Mouse (Mus musculus) monocyte, adult 5-6 weeks (primary cell): ENCODE results near the gene Tmem107. TPM values are rescaled to one million over a fixed set of nuclear protein-coding genes. Genes with fewer than 3 reads are reported as not detected.
A peak's percentile ranks its signal among the peaks of the same experiment; 100 is the strongest.

Experiments used
- ATAC-seq: fragments of 153-309, 156-312 bp; replicated peaks from 2 replicates; pipeline ENCODE4 v1.8.0; 2017; ENCODE audit warnings: mild to moderate bottlenecking; ENCODE audit not compliant: low TSS enrichment, insufficient number of reproducible peaks, severe bottlenecking, poor library complexity, low FRiP score
- total RNA-seq: library from RNA; stranded (forward); fragments of 200-1000, 200-491, 200-594 nt; gene quantifications from 3 replicates; pipeline ENCODE4 v1.2.3, GENCODE M21; 2017

The Tmem107 gene
- total RNA-seq: 1.1 TPM in 1 of 3 replicates, not detected in the others

- ATAC-seq: peak; percentile 75
Measured at GRCm38 (mm10) chr11:69070590-69071222, at the start of gene Tmem107. TSS of gene Tmem107 (plus strand) at chr11:69070806.

GRCm38 (mm10) chr11:69026562-69026961 lies 44.0 kb upstream of the Tmem107 start:
- ATAC-seq: no peak

GRCm38 (mm10) chr11:69028805-69029204 lies 41.8 kb upstream of the Tmem107 start:
- no peak for ATAC-seq

- ATAC-seq: no peak
Measured at GRCm38 (mm10) chr11:69033552-69033951, 37.1 kb upstream of the Tmem107 start.

DNA sequence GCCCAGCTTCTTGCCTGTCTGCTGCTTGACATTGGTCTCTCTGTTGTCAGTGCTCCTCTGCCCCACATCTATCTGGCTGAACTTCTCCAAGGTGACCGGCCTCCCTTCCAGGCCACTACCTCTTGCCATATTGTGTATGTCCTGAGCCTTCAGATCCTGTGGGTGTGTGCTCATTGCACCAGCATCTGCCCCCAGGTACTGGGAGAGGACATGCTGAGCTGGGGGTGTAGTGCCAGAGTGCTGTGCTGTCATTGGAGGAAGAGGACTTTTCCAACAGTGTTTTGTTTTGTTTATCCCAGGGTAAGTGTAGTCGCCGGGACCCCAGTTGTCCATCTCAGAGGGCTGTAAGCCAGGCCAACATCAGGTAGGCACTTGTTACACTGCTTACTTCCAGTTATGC lies 36.0 kb upstream of the Tmem107 start:
- ATAC-seq: no peak

GRCm38 (mm10) chr11:69035411-69035810 lies 35.2 kb upstream of the Tmem107 start:
- ATAC-seq: no peak

DNA sequence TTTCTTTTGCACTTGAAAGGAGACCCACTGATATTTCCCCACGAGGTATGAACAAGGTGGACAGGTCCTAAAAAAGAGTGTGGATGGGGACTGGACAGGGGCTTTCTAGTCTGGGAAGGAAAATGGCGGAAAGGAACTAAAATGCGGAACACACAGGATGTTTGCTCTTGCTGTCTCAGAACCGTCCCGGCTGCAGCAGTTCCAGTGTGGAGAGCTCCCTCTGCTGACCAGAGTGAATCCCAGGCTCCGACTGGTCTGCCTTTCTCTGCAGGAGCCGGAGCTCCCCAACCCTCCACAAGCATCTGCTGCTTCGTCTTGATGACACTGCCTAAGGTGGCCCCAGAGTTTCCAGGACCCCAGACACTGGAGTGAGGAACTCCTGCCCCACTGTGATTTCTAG lies 34.8 kb upstream of the Tmem107 start:
- ATAC-seq: peak; percentile 58

DNA sequence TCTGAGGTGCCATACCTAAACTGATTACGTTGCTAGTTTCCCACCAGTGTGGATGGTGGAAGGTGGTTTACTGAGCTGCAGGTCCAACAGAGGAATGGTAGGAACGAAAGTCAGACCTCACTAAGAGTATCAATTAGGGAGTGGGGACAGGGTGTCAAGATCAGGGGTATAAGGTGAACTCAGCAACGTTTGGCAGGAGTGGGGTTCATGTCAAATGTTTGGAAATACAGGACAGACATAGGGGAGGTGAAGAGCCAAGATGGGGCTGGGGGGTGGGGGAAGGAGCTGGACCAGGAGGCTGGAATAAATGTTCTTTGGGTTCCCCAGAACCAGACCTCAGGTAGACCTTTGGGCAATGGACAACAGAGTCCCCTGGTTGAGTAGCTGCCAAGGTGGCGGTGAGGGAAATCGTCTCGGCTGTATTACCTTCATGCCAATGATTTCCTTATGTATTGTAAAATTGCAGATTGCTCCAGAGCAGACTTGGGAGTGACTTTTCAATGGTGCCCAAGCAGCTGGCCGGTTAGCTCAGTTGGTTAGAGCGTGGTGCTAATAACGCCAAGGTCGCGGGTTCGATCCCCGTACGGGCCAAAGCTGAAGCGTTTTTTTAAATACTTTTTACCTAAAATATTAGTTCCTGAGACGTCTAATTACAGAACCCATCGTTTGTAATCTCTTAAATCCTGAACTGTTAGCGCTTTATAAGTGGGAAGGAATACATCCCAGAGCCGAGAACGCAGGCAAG lies 33.9 kb upstream of the Tmem107 start:
- no peak for ATAC-seq

- ATAC-seq: no peak
Measured at GRCm38 (mm10) chr11:69037231-69038061, 33.2 kb upstream of the Tmem107 start.

GRCm38 (mm10) chr11:69038173-69038572 lies 32.4 kb upstream of the Tmem107 start:
- ATAC-seq: no peak

- peak; percentile 73 for ATAC-seq
Measured at GRCm38 (mm10) chr11:69045531-69046394, 24.8 kb upstream of the Tmem107 start, which contains the start of gene Aurkb. TSS of gene Aurkb (plus strand) at chr11:69045647.

- no peak for ATAC-seq
Measured at GRCm38 (mm10) chr11:69046395-69046774, 24.2 kb upstream of the Tmem107 start.

GRCm38 (mm10) chr11:69047592-69047991 lies 23.0 kb upstream of the Tmem107 start:
- ATAC-seq: no peak

DNA sequence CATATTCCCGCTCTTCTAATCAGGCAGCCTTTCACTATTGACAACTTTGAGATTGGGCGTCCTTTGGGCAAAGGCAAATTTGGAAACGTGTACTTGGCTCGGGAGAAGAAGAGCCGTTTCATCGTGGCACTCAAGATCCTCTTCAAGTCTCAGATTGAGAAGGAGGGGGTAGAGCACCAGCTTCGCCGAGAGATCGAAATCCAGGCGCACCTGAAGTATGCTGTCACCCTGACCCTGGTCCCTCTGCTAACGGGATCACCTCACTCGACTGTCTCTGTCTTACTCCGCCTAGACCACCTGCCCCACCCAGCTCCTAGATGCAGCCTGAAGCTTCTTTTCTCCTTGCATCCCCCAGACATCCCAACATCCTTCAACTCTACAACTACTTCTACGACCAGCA lies 22.5 kb upstream of the Tmem107 start:
- no peak for ATAC-seq

DNA sequence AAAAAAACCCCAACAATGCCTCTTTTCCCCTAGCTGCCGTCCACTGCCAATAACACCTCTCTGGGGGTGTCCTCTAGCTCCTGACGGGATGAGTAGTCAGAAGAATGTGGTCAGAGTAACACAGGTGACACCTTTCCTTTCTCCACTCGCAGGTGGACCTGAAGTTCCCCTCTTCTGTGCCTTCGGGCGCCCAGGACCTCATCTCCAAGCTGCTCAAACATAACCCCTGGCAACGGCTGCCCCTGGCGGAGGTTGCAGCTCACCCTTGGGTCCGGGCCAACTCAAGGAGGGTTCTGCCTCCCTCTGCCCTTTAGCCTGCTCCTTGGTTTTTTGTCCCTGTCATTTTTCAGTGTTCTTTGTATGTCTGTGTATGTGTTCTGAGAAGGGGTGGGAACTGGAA lies 19.9 kb upstream of the Tmem107 start:
- no peak for ATAC-seq

DNA sequence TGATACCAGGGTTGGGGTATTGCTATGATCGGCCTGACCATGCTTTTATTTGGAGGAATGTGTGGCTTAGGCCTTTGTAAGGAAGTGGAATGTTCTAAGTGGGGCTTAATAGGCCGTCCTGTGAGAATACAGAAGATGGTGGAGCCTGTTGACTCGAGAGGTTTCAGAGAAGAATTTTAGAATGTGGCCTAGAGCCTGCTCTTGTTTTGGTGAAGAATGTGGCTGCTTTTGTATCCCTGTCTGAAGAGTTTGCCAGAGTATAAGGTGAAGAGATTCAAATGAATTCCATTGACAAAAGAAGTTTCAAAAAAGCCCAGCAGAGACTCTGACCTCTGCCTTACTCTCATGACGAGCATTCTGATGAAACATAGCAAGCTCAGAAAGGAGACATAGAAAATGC lies 18.8 kb upstream of the Tmem107 start:
- ATAC-seq: no peak

- ATAC-seq: no peak
Measured at GRCm38 (mm10) chr11:69052824-69053421, 17.7 kb upstream of the Tmem107 start.

- no peak for ATAC-seq
Measured at GRCm38 (mm10) chr11:69053848-69054247, 16.8 kb upstream of the Tmem107 start.
